Mouse (Mus musculus): ENCODE results near the gene Vmn1r87. TPM values are rescaled to one million over a fixed set of nuclear protein-coding genes. Genes with fewer than 3 reads are reported as not detected.
"Not testable (repeated sequence)": the region's sequence is repeated elsewhere in the genome, so short reads cannot be mapped to it uniquely, and the experiment has no call there.

Gene Vmn1r87
- total RNA-seq (2021): not detected
- long read RNA-seq, experiment 1: 0 reads
- long read RNA-seq, experiment 2: 0 reads

- DNase-seq (ENCODE audit: low spot score in 2 of 2): no peak
- intact Hi-C loops (cut with DNase I): no loop called here
These were observed at the start of gene Vmn1r87 for GRCm38 (mm10) chr7:13140057-13140456. TSS of gene Vmn1r87 (minus strand) at chr7:13140157.

GRCm38 (mm10) chr7:13159268-13159667, 19.3 kb upstream of the Vmn1r87 start, which contains the start of gene Vmn1r88:
TSS of gene Vmn1r88 (plus strand) at chr7:13159568.
- intact Hi-C loops (cut with DNase I): no loop called here

GRCm38 (mm10) chr7:13137340-13137739, 2.6 kb downstream of the Vmn1r87 start:
- DNase-seq (ENCODE audit: low spot score in 2 of 2): no peak
- intact Hi-C loops (cut with DNase I): no loop called here

More at GRCm38 (mm10) chr7:13159268-13159667, 19.3 kb upstream of the Vmn1r87 start, which contains the start of gene Vmn1r88:
- DNase-seq (ENCODE audit: low spot score in 2 of 2): no peak

DNA sequence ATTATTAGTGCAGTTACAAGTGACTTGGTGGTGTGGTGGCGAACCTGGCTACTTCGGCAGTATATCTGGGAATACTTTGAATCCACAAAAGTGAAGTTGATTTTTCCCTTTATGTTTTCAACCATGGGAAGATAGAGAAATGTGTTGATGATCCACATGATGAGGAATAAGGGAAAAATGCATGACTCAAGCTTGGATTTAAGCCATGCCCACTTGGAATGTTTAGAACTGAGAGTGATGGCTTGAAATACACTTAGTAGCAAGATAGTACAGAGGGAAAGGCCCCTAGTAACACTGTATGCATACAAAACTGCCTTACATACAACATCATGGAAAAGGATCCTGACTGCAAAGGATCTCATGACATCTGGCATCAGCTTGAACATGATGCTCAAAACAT, 8.1 kb downstream of the Vmn1r87 start:
- intact Hi-C loops (cut with DNase I): no loop called here
- DNase-seq (ENCODE audit: low spot score in 2 of 2): no peak

GRCm38 (mm10) chr7:13123554-13124153, 16.3 kb downstream of the Vmn1r87 start:
- DNase-seq (ENCODE audit: low spot score in 2 of 2): peak in 1 of 2 experiments; percentile 0
- intact Hi-C loops (cut with DNase I): not testable (repeated sequence)

DNA sequence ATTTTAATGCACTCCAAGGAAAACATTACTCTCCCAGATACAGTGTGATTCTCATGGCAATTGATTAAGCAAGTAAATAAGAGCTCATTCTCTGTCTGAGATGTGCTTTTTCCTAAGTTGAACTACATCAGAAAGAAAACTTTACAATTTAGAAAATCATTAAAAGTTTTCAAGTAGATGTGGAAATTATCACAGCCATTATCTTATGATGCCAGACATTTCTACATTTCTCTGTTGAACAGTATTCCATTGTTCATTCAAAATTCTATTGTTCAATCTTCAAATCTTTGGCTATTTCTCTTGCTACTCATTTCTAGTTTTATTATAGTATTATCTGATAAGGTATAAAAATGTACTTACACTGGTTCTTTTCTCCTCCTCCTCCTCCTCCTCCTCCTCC, 20.1 kb downstream of the Vmn1r87 start, which contains the start of gene Vmn1r86:
TSS of gene Vmn1r86 (minus strand) at position 101 of the 400 bp plus-strand sequence.
- intact Hi-C loops (cut with DNase I): no loop called here
- DNase-seq (ENCODE audit: low spot score in 2 of 2): no peak

DNA sequence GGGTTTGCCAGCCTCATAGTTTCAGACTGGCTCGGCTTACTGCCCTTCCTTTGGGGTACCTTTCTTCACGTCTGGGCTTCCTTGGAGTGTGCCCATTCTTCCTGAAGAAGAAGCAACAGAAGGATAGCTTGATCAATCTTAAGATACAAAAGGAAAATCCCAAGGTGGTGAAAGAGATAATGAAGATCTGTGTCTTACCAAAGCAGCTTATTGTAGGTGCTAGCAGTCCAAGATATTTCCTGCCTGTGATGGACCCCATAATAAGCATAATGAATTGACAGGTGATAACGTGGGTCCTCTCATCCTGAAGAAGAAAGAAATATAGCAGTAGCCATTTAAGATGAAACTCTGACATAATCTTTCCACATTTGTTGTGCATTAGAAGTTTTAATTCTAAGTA, 44.9 kb downstream of the Vmn1r87 start, which contains the start of gene Vmn1r85:
TSS of gene Vmn1r85 (minus strand) at position 101 of the 400 bp plus-strand sequence.
- DNase-seq (ENCODE audit: low spot score in 2 of 2): no peak

More for the DNA sequence above, 44.9 kb downstream of the Vmn1r87 start, which contains the start of gene Vmn1r85:
- intact Hi-C loops (cut with DNase I): no loop called here

Other genes with a start within 250 kb of the Vmn1r87 start
- 10 to 100 TPM; 12.2 to 13.4 TPM for gene Zscan22, start 242.3 kb downstream of the Vmn1r87 start, total RNA-seq (2021)
- gene Rps5, start 217.9 kb downstream of the Vmn1r87 start, total RNA-seq (2021): 100 to 1,000 TPM; 363 to 401 TPM
- 1 to 10 TPM; 1.1 to 1.4 TPM for gene Rnf225, start 212.7 kb downstream of the Vmn1r87 start, total RNA-seq (2021)
- gene Zfp324, start 174.3 kb downstream of the Vmn1r87 start, total RNA-seq (2021): 10 to 100 TPM; 13.4 to 13.6 TPM
- gene Zfp446, start 162.3 kb downstream of the Vmn1r87 start, total RNA-seq (2021): 1 to 10 TPM; 7.1 to 8.5 TPM
- gene Slc27a5, start 142.0 kb downstream of the Vmn1r87 start, total RNA-seq (2021): not detected
- 100 to 1,000 TPM; 218 to 223 TPM for gene Trim28, start 141.0 kb downstream of the Vmn1r87 start, total RNA-seq (2021)
- 10 to 100 TPM; 33.3 to 35.6 TPM for gene Zbtb45, start 130.1 kb downstream of the Vmn1r87 start, total RNA-seq (2021)
- gene Chmp2a, start 105.3 kb downstream of the Vmn1r87 start, total RNA-seq (2021): 100 to 1,000 TPM; 123 to 135 TPM
- 100 to 1,000 TPM; 207 to 218 TPM for gene Ube2m, start 101.9 kb downstream of the Vmn1r87 start, total RNA-seq (2021)
- 10 to 100 TPM; 15.5 to 16.7 TPM for gene Mzf1, start 85.4 kb downstream of the Vmn1r87 start, total RNA-seq (2021)
- not detected for gene Vmn1r85, start 45.0 kb downstream of the Vmn1r87 start, total RNA-seq (2021)
- not detected for gene Vmn1r86, start 20.2 kb downstream of the Vmn1r87 start, total RNA-seq (2021)
- gene Vmn1r88, start 19.4 kb upstream of the Vmn1r87 start, total RNA-seq (2021): under 1 TPM; 0.13 TPM
- gene Vmn1r89, start 72.9 kb upstream of the Vmn1r87 start, total RNA-seq (2021): not detected
- gene Lig1, start 137.1 kb upstream of the Vmn1r87 start, total RNA-seq (2021): 10 to 100 TPM in 1 of 2 experiments, 1 to 10 TPM in 1; 8.0 to 11.6 TPM
- 10 to 100 TPM; 11.3 to 12.7 TPM for gene Zswim9, start 138.6 kb upstream of the Vmn1r87 start, total RNA-seq (2021)
- gene Pla2g4c, start 184.5 kb upstream of the Vmn1r87 start, total RNA-seq (2021): under 1 TPM; 0.17 to 0.18 TPM

Data from left cerebral cortex, postnatal 14 days (tissue).